Mouse (Mus musculus) heart, postnatal 0 days (tissue): ENCODE measurements around the gene Gpc5.

Experiments used
- CTCF ChIP-seq: IDR thresholded peaks from 2 replicates; pipeline ENCODE4 v1.5.1; 2016; ENCODE audit warnings: antibody characterized with exemption, control low read depth, low read depth
- EP300 ChIP-seq: IDR thresholded peaks from 2 replicates; pipeline ENCODE4 v1.6.1; 2016; ENCODE audit warnings: antibody characterized with exemption, low read depth

DNA sequence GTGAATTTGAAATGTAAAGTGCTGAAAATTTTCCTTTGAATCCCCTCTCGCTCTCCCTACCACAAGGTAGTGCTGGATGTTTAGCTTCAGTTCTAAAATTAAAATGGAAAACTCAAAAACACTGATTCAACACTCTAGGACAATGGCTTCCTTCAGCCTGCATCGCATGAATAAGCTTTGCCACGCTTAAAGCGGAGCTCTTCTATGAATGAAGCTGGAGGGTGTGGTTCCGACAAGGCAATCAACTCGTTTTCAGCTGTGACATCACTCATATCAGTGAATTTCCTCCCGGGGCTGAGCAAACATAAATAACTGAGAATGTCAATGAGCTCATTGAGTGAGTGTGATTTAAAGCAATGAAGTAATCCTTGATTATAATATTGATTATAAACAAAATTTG lies 1461.3 kb downstream of the Gpc5 start:
- no peak for TF ChIP-seq CTCF
- no peak for TF ChIP-seq EP300
